Mouse (Mus musculus): ENCODE measurements around the gene Ccdc155. TPM values are rescaled to one million over a fixed set of nuclear protein-coding genes. Genes with fewer than 3 reads are reported as not detected.
A peak's percentile ranks its signal among the peaks of the same experiment; 100 is the strongest.

Gene Ccdc155
- polyA plus RNA-seq, 1 experiment from 2014 or later: 0.36 TPM

DNA sequence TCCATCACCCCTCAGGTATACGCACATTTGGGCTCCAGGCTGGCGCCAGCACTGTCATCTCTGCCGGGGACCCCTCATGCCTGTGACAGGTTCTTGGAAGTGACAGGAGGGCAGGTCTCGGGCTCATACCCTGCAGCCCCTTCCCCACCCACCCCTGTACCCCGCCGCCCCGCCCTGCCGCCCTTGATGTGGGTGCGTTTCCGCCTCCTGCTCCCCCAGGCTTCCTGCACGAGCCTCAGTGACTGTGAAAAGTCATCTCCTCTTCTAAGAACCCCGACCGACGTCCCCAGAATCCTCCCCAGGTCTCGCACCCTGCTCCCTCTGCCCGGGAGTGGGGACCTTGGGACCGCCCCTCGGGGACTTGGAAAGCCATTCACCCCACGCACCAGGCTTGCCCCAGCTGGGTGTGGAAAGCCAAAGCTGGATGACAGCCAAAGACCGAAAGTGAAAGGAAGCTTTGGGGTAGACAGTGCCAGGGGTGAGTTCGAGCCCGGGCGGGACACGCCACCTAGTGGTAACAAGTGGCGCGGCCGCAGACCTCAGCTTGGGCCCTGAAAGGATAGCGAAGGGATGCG, 68.6 kb downstream of the Ccdc155 start, which contains the start of the genes Gm45713 and Flt3l:
Gene Gm45713 (minus strand): TSS at position 239 of the 575 bp plus-strand sequence.
Gene Flt3l (minus strand): TSS at position 440 of the 575 bp plus-strand sequence.
- Histone ChIP-seq H3K4me3 (replicated peaks; ENCODE audit: low read depth, low read length) (peak within 1 kb of the TSS; percentile 67), H3K9ac (ENCODE audit: low read depth, low read length) (peak within 1 kb of the TSS; percentile 66), H3K36me3 (ENCODE audit: insufficient read depth, low read length) (no peaks in the 10 kb centered on the region), H3K4me1 (replicated peaks; ENCODE audit: insufficient read depth, low read length) (peaks cover 9% of the 10 kb centered on the region; the same call in 1 of the 2 replicates), H3K9me3 (replicated peaks; ENCODE audit: low read length) (no peaks in the 10 kb centered on the region), H3K27me3 (ENCODE audit: insufficient read depth, low read length) (no peaks in the 10 kb centered on the region), H3K4me2 (ENCODE audit: low read length) (peak within 1 kb of the TSS; percentile 91), H3K27ac (no peak within 1 kb of the TSS; the same call in 1 of the 2 replicates)
- 1% methylated on average over 29 of the region's 29 CpGs for WGBS
- peak; percentile 73 for ATAC-seq (replicated peaks; ENCODE audit: low FRiP score, low read depth)
- peak; percentile 99 for TF ChIP-seq CTCF (IDR thresholded peaks at IDR 0.05; ENCODE audit: low read depth)
- DNase-seq (ENCODE audit: low spot score): peak; percentile 93

GRCm38 (mm10) chr7:45135370-45135769, 69.3 kb downstream of the Ccdc155 start:
- TF ChIP-seq CTCF (IDR thresholded peaks at IDR 0.05; ENCODE audit: low read depth): no peak
- no peak overlapping the region for H3K27ac ChIP-seq
- peaks cover 9% of the 10 kb centered on the region; the same call in 1 of the 2 replicates for H3K4me1 ChIP-seq (replicated peaks; ENCODE audit: insufficient read depth, low read length)
- WGBS: 85% methylated on average over 3 of the region's 3 CpGs
- no peaks in the 10 kb centered on the region for H3K27me3 ChIP-seq (ENCODE audit: insufficient read depth, low read length)
- DNase-seq (ENCODE audit: low spot score) (no peak), ATAC-seq (replicated peaks; ENCODE audit: low FRiP score, low read depth) (no peak)
- H3K36me3 ChIP-seq (ENCODE audit: insufficient read depth, low read length): no peaks in the 10 kb centered on the region
- H3K4me3 ChIP-seq (replicated peaks; ENCODE audit: low read depth, low read length): peak overlapping the region; percentile 67; the same call in 1 of the 2 replicates
- H3K9me3 ChIP-seq (replicated peaks; ENCODE audit: low read length): no peaks in the 10 kb centered on the region
- H3K9ac ChIP-seq (ENCODE audit: low read depth, low read length): no peak overlapping the region
- H3K4me2 ChIP-seq (ENCODE audit: low read length): peak overlapping the region; percentile 91

DNA sequence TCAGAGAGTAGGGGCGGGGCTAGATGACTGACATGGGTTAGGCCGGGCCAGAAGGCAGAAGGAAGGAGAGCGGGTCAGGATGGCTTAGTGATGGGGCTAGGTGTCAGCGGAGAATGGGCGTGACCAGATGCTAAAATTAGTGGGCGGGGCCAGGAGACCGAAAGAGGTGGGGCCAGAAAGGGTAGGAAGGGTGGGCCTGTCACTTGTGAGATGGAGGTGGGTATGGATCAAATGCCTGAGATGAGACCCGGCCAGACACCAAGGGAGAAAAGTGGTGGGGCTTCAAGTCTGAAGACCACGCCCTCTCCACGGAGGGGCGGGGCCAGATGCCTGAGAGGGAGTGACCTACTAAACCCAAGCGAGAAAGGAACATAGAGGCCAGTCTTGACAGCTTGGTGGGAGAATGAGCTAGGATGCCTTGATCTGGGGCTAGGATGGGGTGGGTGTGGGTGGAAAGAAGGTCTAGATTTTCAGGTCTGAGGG, 70.1 kb downstream of the Ccdc155 start:
- ATAC-seq (replicated peaks; ENCODE audit: low FRiP score, low read depth) (peak; percentile 27), DNase-seq (ENCODE audit: low spot score) (peak; percentile 71)
- no peak overlapping the region for H3K27ac ChIP-seq
- no peaks in the 10 kb centered on the region for H3K9me3 ChIP-seq (replicated peaks; ENCODE audit: low read length)
- no peak overlapping the region for H3K4me2 ChIP-seq (ENCODE audit: low read length)
- no peak overlapping the region for H3K9ac ChIP-seq (ENCODE audit: low read depth, low read length)
- WGBS: 15% methylated on average over 12 of the region's 12 CpGs
- no peaks in the 10 kb centered on the region for H3K36me3 ChIP-seq (ENCODE audit: insufficient read depth, low read length)
- no peak overlapping the region for H3K4me3 ChIP-seq (replicated peaks; ENCODE audit: low read depth, low read length)
- H3K4me1 ChIP-seq (replicated peaks; ENCODE audit: insufficient read depth, low read length): peaks cover 11% of the 10 kb centered on the region; the same call in 1 of the 2 replicates
- no peaks in the 10 kb centered on the region for H3K27me3 ChIP-seq (ENCODE audit: insufficient read depth, low read length)
- no peak for TF ChIP-seq CTCF (IDR thresholded peaks at IDR 0.05; ENCODE audit: low read depth)

Small RNAs within 50 kb of the gene (microRNA-seq; reads per million reads assigned to microRNA genes)
- gene Mir7055: not detected

Other genes starting within 250 kb of the Ccdc155 start
- gene Cpt1c, start 230.0 kb downstream of the Ccdc155 start, polyA plus RNA-seq (2015; fragmentation: Nextera tagmentation; extraction: Ambion mirVana): 13.2 and 13.7 TPM in 2 replicates
- 414 and 449 TPM in 2 replicates for gene Prmt1, start 218.3 kb downstream of the Ccdc155 start, polyA plus RNA-seq (2015; fragmentation: Nextera tagmentation; extraction: Ambion mirVana)
- gene Irf3, start 207.2 kb downstream of the Ccdc155 start, polyA plus RNA-seq (2015; fragmentation: Nextera tagmentation; extraction: Ambion mirVana): 73.6 and 76.0 TPM in 2 replicates
- gene Bcl2l12, start 206.2 kb downstream of the Ccdc155 start, polyA plus RNA-seq (2015; fragmentation: Nextera tagmentation; extraction: Ambion mirVana): 42.8 and 43.4 TPM in 2 replicates
- 25.6 and 27.3 TPM in 2 replicates for gene Scaf1, start 188.5 kb downstream of the Ccdc155 start, polyA plus RNA-seq (2015; fragmentation: Nextera tagmentation; extraction: Ambion mirVana)
- gene Rras, start 186.9 kb downstream of the Ccdc155 start, polyA plus RNA-seq (2015; fragmentation: Nextera tagmentation; extraction: Ambion mirVana): 47.6 and 53.0 TPM in 2 replicates
- gene Prr12, start 152.0 kb downstream of the Ccdc155 start, polyA plus RNA-seq (2015; fragmentation: Nextera tagmentation; extraction: Ambion mirVana): 5.8 and 6.1 TPM in 2 replicates
- 65.0 and 65.3 TPM in 2 replicates for gene Nosip, start 142.5 kb downstream of the Ccdc155 start, polyA plus RNA-seq (2015; fragmentation: Nextera tagmentation; extraction: Ambion mirVana)
- 44.3 and 45.1 TPM in 2 replicates for gene Prrg2, start 142.2 kb downstream of the Ccdc155 start, polyA plus RNA-seq (2015; fragmentation: Nextera tagmentation; extraction: Ambion mirVana)
- gene Rcn3, start 112.7 kb downstream of the Ccdc155 start, polyA plus RNA-seq (2015; fragmentation: Nextera tagmentation; extraction: Ambion mirVana): 215 and 228 TPM in 2 replicates
- 134 and 145 TPM in 2 replicates for gene Fcgrt, start 101.0 kb downstream of the Ccdc155 start, polyA plus RNA-seq (2015; fragmentation: Nextera tagmentation; extraction: Ambion mirVana)
- 1,486 and 1,553 TPM in 2 replicates for gene Rps11, start 80.5 kb downstream of the Ccdc155 start, polyA plus RNA-seq (2015; fragmentation: Nextera tagmentation; extraction: Ambion mirVana)
- 1,804 and 1,959 TPM in 2 replicates for gene Rpl13a, start 76.1 kb downstream of the Ccdc155 start, polyA plus RNA-seq (2015; fragmentation: Nextera tagmentation; extraction: Ambion mirVana)
- gene Gm45713, start 68.7 kb downstream of the Ccdc155 start, polyA plus RNA-seq (2015; fragmentation: Nextera tagmentation; extraction: Ambion mirVana): 0.83 and 1.3 TPM in 2 replicates
- 2.2 and 2.4 TPM in 2 replicates for gene Flt3l, start 68.5 kb downstream of the Ccdc155 start, polyA plus RNA-seq (2015; fragmentation: Nextera tagmentation; extraction: Ambion mirVana)
- 81.3 and 88.6 TPM in 2 replicates for gene Pih1d1, start 50.6 kb downstream of the Ccdc155 start, polyA plus RNA-seq (2015; fragmentation: Nextera tagmentation; extraction: Ambion mirVana)
- gene Aldh16a1, start 50.3 kb downstream of the Ccdc155 start, polyA plus RNA-seq (2015; fragmentation: Nextera tagmentation; extraction: Ambion mirVana): 55.4 and 62.7 TPM in 2 replicates
- gene Slc17a7, start 40.9 kb downstream of the Ccdc155 start, polyA plus RNA-seq (2015; fragmentation: Nextera tagmentation; extraction: Ambion mirVana): 0.17 TPM in 2 replicates
- not detected in 2 replicates for gene Gfy, start 25.3 kb downstream of the Ccdc155 start, polyA plus RNA-seq (2015; fragmentation: Nextera tagmentation; extraction: Ambion mirVana)
- not detected in 2 replicates for gene Pth2, start 23.9 kb downstream of the Ccdc155 start, polyA plus RNA-seq (2015; fragmentation: Nextera tagmentation; extraction: Ambion mirVana)
- gene Dkkl1, start 7.3 kb upstream of the Ccdc155 start, polyA plus RNA-seq (2015; fragmentation: Nextera tagmentation; extraction: Ambion mirVana): 0.47 and 1.3 TPM in 2 replicates
- 94.3 and 112 TPM in 2 replicates for gene Tead2, start 10.9 kb upstream of the Ccdc155 start, polyA plus RNA-seq (2015; fragmentation: Nextera tagmentation; extraction: Ambion mirVana)
- gene Cd37, start 34.2 kb upstream of the Ccdc155 start, polyA plus RNA-seq (2015; fragmentation: Nextera tagmentation; extraction: Ambion mirVana): 2.1 and 2.6 TPM in 2 replicates
- gene Slc6a16, start 36.2 kb upstream of the Ccdc155 start, polyA plus RNA-seq (2015; fragmentation: Nextera tagmentation; extraction: Ambion mirVana): 0.18 and 0.45 TPM in 2 replicates
- gene Slc6a21, start 72.6 kb upstream of the Ccdc155 start, polyA plus RNA-seq (2015; fragmentation: Nextera tagmentation; extraction: Ambion mirVana): not detected in 2 replicates
- gene Trpm4, start 128.9 kb upstream of the Ccdc155 start, polyA plus RNA-seq (2015; fragmentation: Nextera tagmentation; extraction: Ambion mirVana): 14.4 and 15.9 TPM in 2 replicates
- 0.75 and 1.1 TPM in 2 replicates for gene Hrc, start 130.4 kb upstream of the Ccdc155 start, polyA plus RNA-seq (2015; fragmentation: Nextera tagmentation; extraction: Ambion mirVana)
- gene Ppfia3, start 162.1 kb upstream of the Ccdc155 start, polyA plus RNA-seq (2015; fragmentation: Nextera tagmentation; extraction: Ambion mirVana): 4.3 and 5.4 TPM in 2 replicates
- gene Lin7b, start 165.7 kb upstream of the Ccdc155 start, polyA plus RNA-seq (2015; fragmentation: Nextera tagmentation; extraction: Ambion mirVana): 1.2 and 1.6 TPM in 2 replicates
- 148 and 163 TPM in 2 replicates for gene Snrnp70, start 190.8 kb upstream of the Ccdc155 start, polyA plus RNA-seq (2015; fragmentation: Nextera tagmentation; extraction: Ambion mirVana)
- gene Kcna7, start 200.8 kb upstream of the Ccdc155 start, polyA plus RNA-seq (2015; fragmentation: Nextera tagmentation; extraction: Ambion mirVana): 0.05 and 0.06 TPM in 2 replicates
- gene Ntf5, start 208.8 kb upstream of the Ccdc155 start, polyA plus RNA-seq (2015; fragmentation: Nextera tagmentation; extraction: Ambion mirVana): 1.5 and 1.6 TPM in 2 replicates
- gene Lhb, start 215.9 kb upstream of the Ccdc155 start, polyA plus RNA-seq (2015; fragmentation: Nextera tagmentation; extraction: Ambion mirVana): not detected in 2 replicates
- 26.0 and 26.9 TPM in 2 replicates for gene Gys1, start 230.0 kb upstream of the Ccdc155 start, polyA plus RNA-seq (2015; fragmentation: Nextera tagmentation; extraction: Ambion mirVana)
- 94.6 and 98.9 TPM in 2 replicates for gene Ruvbl2, start 233.2 kb upstream of the Ccdc155 start, polyA plus RNA-seq (2015; fragmentation: Nextera tagmentation; extraction: Ambion mirVana)